Mouse (Mus musculus): ENCODE results near the gene Zc3h18.

DNA sequence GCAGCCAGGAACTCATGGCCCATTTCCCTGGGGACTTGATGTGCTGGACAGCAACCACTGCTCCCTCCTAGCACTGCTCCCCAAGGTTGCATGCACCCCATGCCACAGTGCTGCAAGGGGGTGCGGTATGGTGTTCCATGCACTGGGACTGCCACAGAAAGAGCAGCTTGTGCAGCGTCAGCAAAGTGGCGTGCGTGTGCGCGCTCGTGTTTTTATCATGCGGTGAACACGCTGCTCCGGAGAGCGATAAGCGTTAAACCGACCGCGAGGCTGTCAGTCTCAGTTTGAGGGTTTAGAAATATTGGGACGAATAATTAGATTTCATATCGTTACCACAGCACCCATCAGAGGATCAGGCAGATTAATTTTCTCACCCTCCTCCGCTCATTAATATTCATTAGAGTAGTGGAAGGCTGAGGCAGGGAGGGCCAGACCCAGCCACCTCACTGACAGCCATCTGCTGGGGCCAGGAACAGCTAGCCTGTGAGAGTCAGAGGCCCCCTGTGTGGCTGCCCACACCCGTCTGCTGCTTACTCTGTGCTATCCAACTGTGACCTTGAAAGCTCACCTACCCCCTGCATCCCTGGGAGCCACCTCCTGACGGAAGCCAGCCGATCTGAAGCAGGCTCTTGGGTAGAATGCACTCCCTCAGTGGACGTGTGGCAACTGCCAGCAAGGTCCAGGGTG lies 46.7 kb upstream of the Zc3h18 start:
- TF ChIP-seq CTCF (IDR thresholded peaks at IDR 0.05; ENCODE audit: extremely low read depth, insufficient read length, insufficient replicate concordance, low read depth, low read length) (no peak), POLR2A (IDR thresholded peaks at IDR 0.05; ENCODE audit: low read depth, low read length) (no peak)

All from small intestine, adult 2 months (tissue).